Mouse (Mus musculus) thymus, postnatal 4 days (tissue): ENCODE results near the gene Shisa5.

Source experiments
- DNase-seq: peaks from one replicate; pipeline ENCODE4 v3.0.0; 2021

The Shisa5 gene

DNA sequence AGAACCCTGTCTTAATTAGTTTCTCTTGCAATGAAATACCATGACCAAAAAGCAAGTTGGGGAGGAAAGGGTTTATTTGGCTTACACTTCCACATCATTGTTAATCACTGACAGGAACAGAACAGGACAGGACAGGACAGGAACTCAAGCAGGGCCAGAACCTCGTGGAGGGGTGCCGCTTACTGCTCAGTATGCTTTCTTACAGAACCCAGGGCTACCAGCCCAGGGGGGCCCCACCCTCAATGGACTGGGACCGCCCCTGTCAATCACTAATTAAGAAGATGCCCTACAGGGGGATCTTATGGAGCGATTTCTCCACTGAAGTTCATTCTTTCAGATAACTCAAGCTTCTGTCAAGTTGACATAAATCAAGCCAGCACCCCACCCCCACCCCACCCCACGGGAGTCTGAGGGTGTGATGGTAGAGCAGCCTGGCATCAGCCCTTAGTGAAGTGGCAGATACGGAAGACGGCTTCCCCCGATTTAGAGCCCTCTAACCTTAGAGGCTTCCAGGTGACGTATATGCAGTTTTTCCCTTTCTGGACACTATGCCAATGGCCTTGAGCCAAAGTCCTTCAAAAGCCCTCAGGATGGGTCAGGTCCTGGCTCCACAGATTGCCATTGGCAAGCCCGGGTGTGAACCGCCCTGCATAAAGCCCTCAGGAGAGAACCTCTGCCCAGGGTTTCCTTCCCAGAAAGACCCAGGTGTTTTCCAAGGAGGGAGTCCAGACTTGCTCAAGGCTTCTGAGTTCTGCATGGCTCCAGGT lies 55.6 kb downstream of the Shisa5 start:
- no peak for DNase-seq

DNA sequence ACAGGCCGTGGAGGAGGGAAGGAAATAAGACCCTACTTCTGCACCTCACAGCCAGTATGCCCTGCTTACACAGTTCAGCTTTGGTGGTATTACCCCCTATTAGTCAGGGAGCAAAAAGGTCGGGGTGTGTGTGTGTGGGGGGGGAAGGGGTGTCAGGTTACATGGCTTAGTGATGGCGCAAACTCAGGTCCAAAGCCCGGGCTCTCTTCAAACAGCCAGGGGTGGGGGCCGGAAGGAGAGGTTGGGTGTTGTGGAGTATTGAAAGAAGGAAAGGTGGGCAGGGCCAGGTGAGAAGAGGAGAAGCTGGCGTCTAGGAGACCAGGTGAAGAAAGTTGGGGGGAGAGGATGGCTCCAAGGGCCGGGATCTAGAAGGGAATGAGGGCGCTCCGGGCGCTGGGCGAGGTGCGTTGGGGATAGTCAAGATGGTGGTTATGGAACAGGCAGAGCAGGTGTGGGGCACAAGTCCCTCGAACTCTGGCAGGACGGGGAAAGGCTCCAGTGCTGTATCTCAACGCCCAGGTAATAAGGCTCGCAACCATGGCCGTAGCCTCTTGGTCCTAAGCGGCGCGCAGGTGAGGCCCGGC lies 56.3 kb downstream of the Shisa5 start:
- DNase-seq: no peak

DNA sequence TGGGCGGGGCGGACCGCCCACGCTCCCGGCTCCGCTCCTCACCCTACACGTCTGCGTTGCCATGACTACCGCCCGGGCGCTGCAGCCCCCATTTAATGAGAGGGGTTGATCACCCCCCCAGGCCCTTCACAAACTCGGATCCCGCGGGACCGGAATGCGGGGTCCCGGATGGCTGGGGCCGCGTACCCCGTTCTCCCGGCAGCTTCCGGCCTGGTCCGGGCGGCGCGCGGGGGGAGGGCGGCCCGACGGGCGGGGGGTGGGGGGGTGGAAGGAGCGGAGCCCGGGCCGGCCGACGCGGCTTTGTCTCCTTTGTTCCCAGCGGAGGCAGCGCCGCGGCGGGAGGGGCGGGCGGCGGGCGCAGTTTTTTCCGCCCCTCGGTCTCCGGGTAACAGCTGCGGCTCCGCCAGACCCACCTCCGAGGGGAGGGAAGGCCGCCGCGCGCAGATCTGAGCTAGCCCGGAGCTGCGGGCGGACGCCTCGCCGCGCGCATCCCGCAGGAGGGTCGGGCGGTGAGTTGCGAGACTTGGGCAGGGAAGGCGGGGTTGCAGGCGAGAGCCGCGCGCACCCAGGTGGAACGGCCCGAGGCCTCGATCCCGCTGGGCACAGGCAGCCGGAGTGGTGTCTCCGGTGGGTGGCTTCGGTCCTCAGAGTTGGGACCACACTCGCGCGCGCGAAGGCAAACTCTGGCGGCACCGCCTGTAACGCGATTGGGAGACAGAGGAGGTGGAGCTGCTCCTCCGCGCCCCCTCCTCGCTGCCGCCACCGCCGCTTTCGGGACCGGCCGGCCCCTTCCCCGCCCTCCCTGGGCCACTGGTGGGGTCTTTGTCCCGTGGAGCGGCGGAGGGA lies 57.0 kb downstream of the Shisa5 start, which contains the start of gene Plxnb1:
Plxnb1 (plus strand) TSS at position 253 of the 846 bp plus-strand sequence.
- DNase-seq: peak; percentile 83

DNA sequence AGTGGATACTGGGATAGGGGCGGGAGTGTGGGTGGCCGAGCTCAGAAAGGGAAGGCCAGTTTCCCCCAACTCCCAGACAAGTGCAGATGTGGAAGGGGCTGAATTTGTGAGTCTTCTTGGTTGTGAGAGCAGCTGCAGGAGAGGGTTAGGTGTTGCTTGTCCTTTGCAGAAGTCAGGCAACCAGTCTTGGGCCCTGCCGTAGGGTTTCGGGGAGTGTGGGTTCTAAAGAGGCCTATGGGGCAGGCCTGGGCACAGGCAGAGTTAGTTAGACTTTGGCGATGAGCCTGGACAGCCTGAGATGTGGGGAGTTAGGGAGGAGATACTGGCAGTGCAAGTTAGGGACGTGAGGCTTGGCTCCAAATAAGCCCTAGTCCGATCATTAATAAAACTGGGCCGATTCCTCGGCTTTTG lies 57.9 kb downstream of the Shisa5 start:
- DNase-seq: no peak

DNA sequence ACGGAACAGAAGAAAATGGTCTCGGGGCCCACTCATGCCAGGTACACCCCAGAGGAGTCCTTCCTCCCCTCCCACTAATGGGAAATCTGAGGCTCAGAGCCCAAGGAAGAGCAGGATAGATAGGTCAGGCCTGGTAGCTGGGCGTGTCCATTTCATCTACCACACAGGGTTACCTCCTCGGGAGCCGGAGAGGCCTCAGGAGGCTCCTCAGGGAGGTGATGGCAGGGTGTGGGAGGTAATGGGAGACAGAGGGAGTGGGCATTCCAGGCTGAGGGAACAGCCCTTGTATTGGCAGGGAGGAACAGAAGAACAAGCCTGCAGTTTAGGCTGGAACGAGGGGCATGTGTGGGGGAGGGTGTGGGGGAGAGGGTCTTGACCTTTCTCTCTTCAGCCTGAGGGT lies 58.5 kb downstream of the Shisa5 start:
- no peak for DNase-seq

DNA sequence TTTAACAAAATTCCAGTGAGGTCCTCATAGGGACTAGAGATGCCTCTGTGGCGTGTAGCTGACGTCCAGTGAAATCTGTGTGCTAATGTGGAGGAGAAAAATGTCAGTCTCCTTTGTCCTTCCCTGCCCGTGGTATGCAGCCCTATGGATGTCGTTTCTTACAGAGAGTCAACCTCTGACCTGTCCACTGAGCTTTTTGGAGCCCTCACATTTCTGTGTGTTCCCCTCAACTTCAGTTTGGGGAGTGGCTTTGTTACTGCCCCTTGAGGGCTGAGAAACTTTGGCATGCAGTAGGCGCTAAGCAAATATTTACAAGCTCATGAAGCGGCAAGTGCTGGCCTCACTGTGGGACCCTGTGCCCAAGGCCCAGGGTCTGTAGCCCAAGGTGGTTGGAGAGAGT lies 58.9 kb downstream of the Shisa5 start:
- DNase-seq: no peak

DNA sequence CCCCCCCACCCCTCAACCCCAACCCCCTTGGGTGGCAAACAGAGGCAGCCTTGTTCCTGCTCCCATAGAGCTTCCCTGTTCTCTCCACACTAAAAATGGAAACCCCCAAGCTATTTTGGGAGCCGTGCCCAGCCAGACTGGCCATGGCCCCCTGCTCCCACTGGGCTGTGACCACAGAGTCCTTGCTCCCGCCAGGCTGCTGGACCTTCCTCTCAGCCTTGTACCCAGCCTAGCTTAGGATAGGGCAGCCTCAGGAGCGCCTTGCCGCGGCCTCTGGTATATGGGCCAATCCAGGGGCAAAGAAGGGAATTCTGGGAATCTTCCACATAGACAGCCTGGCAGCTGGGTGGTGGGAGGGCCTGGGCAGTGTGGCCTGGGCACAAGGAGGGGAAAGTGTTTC lies 59.5 kb downstream of the Shisa5 start:
- DNase-seq: no peak

DNA sequence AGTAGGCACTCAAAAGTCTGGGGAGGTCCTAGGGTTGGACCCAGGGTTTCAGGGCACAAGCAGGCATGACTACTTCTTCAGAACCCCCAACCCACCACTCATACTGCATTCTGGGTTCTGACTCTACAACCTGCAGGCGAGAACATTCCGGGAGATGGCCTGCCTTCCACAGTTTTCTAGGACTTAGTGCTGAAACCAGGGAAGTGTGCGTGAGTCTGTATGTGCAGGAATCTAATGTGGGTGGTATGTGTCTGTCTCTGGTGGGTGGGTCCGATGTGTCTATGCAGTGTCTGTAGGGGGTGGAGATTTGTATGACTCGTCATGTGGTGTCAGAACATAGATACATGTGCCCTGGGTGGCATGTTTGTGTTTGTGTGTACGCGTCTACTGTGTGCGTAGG lies 60.0 kb downstream of the Shisa5 start:
- no peak for DNase-seq

DNA sequence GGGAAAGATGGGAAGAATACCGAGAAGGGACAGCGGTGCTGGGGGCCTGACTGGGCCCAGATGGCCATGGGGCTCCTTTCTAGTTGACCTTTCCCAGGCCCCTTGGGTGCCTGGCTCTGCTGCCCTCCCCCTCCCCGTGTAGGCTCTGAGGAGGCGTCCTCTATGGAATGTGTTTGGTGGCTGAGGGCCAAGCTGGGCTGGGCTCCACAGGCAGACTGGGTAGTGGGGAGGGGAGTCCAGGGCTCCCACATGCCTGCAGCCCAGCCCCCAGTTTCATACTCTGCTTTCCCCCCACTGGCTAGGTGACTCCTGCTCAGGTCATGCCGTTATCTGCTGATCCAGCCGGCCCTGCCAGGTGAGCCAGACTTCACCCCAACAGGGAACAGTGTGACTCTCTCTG lies 60.6 kb downstream of the Shisa5 start:
- no peak for DNase-seq

DNA sequence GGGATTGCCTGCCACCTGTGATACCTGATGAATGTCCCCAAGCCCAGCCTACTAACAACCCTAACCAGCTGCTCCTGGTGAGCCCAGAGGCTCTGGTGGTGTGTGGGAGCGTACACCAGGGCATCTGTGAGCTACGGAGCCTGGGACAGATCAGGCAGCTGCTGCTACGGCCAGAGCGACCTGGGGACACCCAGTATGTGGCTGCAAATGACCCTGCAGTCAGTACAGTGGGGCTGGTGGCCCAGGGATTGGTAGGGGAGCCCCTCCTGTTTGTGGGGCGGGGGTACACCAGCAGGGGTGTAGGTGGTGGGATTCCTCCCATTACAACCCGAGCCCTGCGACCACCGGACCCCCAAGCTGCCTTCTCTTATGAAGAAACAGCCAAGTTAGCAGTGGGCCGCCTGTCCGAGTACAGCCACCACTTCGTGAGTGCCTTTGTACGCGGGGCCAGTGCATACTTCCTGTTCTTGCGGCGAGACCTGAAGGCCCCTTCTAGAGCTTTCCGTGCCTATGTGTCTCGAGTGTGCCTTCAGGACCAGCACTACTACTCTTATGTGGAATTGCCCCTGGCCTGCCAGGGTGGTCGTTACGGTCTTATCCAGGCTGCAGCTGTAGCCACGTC lies 62.1 kb downstream of the Shisa5 start:
- DNase-seq: no peak

DNA sequence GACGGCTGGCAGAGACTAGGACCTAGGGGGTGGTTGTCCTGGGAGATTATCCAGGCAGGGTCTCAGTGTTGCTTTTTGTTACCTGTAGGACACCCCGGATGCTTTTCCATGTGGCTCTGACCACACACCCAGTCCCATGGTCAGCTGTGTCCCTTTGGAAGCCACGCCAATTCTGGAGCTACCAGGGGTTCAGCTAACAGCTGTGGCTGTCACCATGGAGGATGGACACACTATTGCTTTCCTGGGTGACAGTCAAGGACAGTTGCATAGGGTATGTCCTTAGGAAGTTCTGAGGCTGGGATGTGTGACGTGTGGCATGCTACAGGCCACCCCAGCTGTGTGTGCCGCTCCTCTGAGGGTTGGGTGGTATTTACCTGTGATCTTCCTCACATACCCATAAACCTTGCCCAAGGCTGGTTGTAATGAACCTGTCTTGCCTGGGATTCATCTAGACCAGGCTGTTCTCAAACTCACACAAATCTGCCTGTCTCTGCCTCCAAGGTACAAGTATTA lies 63.6 kb downstream of the Shisa5 start:
- no peak for DNase-seq

DNA sequence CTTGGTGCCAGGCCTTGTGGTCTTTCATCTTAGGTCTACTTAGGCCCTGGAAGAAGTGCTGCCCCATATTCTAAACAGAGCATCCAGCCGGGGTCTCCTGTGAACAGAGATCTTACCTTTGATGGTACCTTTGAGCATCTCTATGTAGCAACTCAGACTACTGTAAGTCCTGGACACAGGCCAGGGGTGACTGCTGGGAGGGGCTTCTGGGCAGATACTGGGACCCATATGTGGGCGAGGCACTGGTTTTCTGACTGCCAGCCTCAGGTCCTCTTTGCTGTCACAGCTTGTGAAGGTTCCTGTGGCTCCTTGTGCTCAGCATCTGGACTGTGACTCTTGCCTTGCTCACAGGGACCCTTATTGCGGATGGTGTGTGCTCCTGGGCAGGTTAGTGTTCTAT lies 64.2 kb downstream of the Shisa5 start:
- no peak for DNase-seq

DNA sequence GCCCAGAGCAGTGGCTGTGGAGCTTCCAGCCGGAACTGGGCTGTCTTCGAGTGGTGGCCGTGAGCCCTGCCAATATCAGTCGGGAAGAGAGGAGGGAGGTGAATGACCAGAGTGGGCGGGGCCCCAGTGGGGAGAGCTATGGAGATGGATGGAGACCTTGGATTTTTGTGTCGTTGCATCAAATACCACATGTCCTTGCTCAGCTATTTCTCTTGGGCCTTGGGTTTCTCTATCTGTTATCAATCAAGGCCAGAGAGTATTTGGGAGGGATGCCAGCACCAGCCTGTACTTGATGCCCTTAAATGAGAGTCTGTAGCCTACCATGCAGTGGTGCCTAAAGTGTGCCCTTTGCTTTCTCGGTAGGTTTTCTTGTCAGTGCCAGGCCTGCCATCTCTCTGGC lies 64.9 kb downstream of the Shisa5 start:
- no peak for DNase-seq

DNA sequence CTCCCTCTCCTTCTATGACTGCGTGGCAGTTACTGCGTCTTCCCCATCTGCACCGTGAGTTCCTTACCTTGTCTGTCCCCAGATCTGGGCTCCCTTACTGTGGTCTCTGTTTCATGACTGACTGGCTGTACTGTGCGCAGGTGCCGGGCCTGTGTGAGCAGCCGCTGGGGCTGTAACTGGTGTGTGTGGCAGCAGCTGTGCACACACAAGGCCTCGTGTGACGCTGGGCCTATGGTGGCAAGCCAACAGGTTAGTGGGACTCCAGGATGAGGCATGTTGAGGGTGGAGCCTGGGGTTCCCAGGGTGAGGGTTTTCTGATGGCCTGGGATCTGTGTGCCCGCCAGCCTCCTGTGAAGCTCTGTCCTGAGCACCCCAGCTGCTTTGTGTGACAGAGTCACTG lies 65.7 kb downstream of the Shisa5 start:
- no peak for DNase-seq

DNA sequence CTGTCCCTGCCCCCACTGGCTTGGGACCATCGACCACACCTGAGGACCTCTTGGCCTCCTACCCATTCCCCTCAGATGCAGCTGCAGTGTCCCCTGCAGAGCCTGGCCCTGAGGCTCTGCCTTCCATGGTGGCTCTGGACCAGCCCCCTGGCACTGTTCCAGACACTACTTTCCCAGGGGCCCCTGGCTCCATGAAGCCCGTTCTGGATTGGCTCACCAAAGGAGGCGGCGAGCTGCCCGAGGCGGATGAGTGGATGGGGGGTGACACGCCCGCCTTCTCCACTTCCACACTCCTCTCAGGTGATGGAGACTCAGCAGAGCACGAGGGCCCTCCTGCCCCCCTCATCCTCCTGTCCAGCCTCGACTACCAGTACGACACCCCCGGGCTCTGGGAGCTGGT lies 66.6 kb downstream of the Shisa5 start:
- DNase-seq: no peak

DNA sequence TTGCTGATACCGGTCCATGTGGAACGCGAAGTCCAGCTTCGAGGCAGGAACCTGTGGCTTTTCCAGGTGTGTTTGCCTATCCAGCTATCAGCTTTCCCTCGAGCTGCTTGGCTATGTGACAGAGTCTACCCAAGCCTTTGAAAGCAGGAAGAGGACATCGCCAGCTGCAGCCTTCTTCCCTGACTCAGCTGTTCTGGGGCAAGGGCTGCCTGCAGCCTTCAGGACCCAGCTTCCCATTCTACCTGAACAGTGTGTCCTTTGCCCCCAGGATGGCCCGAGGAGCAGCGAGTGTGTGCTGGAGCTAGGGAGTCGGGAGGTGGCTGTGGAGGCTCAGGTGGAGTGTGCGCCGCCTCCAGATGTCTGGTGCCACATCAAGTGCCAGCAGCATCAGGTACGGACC lies 67.3 kb downstream of the Shisa5 start:
- no peak for DNase-seq

DNA sequence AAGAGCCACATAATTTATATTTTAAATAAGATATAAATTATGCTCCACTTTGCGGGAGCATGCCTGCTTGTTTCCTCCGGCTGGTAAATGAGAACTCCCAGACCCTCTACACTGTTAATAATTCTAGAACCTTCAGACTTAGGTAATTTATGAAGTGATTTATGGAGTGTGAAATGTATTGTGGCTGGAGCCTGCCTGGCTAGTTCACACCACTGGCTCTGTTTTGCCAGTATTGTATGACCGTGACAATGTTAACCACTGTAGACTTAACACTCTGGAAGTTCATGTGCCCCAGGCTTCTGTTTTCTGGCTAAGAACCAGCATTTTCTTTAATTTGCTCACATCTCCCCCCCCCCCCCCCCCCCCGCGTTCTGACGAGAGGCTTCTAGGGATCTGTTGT lies 69.0 kb downstream of the Shisa5 start:
- DNase-seq: no peak
